Mouse (Mus musculus) layer of hippocampus, adult 18-20 months (tissue): Measurements from ENCODE around the gene Gga3. TPM values are rescaled to one million over a fixed set of nuclear protein-coding genes. Genes with fewer than 3 reads are reported as not detected.

Experiments
- DNase-seq, 2 experiments: peaks; one replicate each; pipeline ENCODE4 v3.0.0; 2022; ENCODE audit warnings: low spot score in 2 of 2
- total RNA-seq, 2 experiments: library from RNA; stranded (reverse); gene quantifications; 2 replicates each; pipeline ENCODE4 v1.2.3; 2021

Gene Gga3
- total RNA-seq, 2 experiments from 2014 or later = 68.6 to 73.5 TPM

- DNase-seq = peak; percentile 92 to 98
Observed at GRCm38 (mm10) chr11:115564064-115564809, 39.6 kb downstream of the Gga3 start, which contains the start of gene Nup85. Gene Nup85 (plus strand): TSS chr11:115564434.

DNA sequence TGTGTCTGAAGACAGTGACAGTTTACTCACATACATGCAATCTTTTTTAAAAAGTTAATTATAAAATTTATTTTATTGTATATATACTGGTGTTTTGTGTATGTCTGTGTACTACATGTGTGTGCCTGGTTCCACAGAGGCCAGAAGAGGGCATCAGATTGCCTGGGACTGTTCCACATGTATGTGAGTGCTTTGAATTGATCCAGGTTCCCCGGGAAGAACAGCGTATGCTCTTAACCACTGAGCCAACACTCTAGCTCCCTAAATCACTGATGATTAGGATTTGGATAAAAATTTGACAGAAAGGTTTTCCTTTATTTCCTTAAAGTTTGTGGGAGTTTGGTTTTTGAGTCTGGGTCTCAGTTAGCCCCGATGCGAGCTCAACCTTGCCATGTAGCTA is 40.4 kb downstream of the Gga3 start:
- DNase-seq = no peak

GRCm38 (mm10) chr11:115555717-115556116 is 48.1 kb downstream of the Gga3 start:
- DNase-seq = no peak

- no peak for DNase-seq
Observed at GRCm38 (mm10) chr11:115552783-115553182, 51.1 kb downstream of the Gga3 start.

- DNase-seq = no peak
Observed at GRCm38 (mm10) chr11:115543571-115543970, 60.3 kb downstream of the Gga3 start.

DNA sequence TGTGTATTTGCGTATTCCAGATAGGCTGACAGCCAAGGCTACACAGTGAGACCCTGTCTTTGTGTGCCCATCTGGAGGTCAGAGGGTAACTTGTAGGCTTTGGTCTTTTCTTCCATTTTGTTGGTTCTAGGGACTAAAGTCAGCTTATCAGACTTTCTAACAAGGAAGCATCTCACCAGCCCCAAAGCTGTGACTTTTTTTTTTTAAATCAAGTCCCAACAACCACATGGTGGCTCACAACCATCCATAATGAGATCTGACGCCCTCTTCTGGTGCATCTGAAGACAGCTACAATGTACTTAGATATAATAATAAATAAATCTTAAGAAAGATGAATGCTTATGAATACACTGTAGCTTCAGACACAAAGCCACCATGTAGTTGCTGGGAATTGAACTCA is 65.8 kb downstream of the Gga3 start:
- DNase-seq = no peak

DNA sequence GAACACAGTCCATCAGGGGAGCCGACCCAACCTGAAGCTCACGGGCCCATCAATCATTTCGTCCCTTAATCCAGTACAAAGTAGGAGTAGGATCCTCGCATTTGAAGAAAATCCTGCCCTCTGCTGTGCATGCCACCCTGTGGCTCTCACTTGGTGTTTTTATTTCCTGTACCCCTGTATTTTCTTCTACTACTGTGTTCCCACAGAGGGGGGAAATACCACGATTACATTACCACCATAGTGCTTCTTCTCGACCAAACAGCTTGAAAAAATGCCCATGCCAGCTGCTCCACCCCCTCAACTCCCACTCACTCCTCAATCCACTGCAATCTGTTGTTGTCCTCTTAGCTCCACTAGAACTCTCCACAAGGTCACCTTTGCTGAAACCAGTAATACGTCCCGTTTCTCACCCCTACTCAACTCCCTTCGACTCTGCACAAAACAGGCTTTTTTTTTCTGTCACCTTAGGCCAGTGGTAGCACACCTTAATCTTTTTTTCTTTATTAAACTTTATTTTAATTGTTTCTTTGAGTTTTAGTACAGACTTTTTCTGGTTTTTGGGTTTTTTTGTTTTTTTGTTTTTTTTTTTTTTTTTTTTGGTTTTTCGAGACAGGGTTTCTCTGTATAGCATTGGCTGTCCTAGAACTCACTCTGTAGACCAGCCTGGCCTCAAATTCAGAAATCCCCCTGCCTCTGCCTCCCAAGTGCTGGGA is 66.8 kb downstream of the Gga3 start:
- peak; percentile 46 to 74 for DNase-seq

DNA sequence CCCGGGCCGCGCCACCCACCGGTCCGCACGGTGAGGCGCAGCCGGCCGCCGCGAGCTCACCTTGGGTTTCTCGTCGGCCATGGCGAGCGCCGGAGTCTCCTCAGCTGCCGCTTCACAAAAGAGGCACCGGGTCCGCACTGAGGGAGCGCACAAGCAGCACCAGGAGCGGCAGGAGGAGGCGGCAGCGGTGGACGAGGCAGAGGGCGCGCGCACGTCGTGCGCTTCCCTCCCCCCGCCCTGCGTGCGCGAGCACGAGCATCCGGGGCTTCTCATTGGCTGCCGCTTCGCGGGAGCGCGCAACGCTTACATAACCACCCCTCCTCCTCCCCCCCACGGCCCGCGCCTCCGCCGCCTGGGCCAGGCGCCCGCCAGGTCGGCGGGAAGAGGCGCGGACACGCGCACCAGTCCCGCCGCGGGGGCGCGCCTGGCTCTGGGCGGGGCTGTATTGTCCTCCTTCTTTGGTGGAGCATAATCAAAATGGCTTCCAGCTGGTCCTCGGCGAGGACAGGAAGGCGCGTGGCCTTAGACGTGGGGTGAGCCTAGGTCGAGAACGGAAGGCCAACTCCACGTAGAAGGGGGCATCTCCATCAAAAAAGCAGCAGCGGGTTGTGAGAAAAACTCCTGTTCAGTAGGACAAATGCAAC is 67.7 kb downstream of the Gga3 start, which contains the start of gene Sumo2:
Sumo2 (minus strand) TSS at position 239 of the 644 bp plus-strand sequence.
- peak; percentile 92 to 99 for DNase-seq

GRCm38 (mm10) chr11:115535401-115536037 is 68.3 kb downstream of the Gga3 start:
- DNase-seq = peak; percentile 32 to 58

DNA sequence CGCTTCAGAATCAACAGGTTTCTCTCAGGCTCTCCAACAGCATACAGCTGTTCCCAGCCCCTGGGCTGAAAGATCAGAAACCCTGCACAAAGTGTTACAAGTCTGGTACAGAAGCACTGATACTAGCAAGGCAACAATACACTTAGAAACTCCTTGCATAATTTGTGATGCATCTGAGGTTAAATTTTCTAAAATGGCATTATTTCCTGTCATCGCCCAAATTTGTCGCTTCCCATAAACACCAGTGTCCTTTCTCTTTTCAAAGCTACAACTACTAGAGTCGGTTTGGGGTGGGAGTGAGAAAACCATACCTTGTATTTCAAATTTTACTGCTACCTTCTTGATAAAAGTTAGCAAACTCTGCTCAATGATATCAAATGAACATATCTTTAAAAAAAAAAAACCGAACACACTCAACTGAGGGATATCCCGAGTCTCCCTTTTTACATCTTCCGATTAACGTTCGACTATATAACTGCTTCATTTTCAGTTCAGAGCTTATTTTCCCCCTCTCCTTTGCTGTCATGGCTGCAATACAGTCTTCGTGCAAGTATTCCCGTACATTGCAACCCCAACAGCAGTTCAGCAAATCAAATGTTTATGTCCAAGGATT is 69.0 kb downstream of the Gga3 start:
- no peak for DNase-seq

Other genes with a start within 250 kb of the Gga3 start
- gene Hid1, start 236.3 kb downstream of the Gga3 start, total RNA-seq = 100 to 1,000 TPM; 110 to 115 TPM
- 10 to 100 TPM; 29.7 to 30.6 TPM for gene Cdr2l, start 222.1 kb downstream of the Gga3 start, total RNA-seq
- gene Mrpl58, start 200.3 kb downstream of the Gga3 start, total RNA-seq = 100 to 1,000 TPM in 1 of 2 experiments, 10 to 100 TPM in 1; 97.7 to 102 TPM
- gene Atp5h, start 184.1 kb downstream of the Gga3 start, total RNA-seq = 100 to 1,000 TPM; 468 to 483 TPM
- 10 to 100 TPM; 81.5 to 82.2 TPM for gene Kctd2, start 183.9 kb downstream of the Gga3 start, total RNA-seq
- gene Trim80, start 163.5 kb downstream of the Gga3 start, total RNA-seq = not detected
- gene Slc16a5, start 141.6 kb downstream of the Gga3 start, total RNA-seq = not detected
- gene Armc7, start 128.4 kb downstream of the Gga3 start, total RNA-seq = 10 to 100 TPM; 11.4 to 13.8 TPM
- 10 to 100 TPM; 66.5 to 66.8 TPM for gene Nt5c, start 112.2 kb downstream of the Gga3 start, total RNA-seq
- 100 to 1,000 TPM; 136 to 139 TPM for gene Jpt1, start 89.7 kb downstream of the Gga3 start, total RNA-seq
- gene Sumo2, start 67.8 kb downstream of the Gga3 start, total RNA-seq = 100 to 1,000 TPM; 307 to 316 TPM
- gene Nup85, start 39.6 kb downstream of the Gga3 start, total RNA-seq = 10 to 100 TPM; 46.8 to 48.6 TPM
- gene Mrps7, start 126 bp downstream of the Gga3 start, total RNA-seq = 10 to 100 TPM; 49.0 to 50.1 TPM
- 10 to 100 TPM; 18.9 to 19.4 TPM for gene Mif4gd, start 8.9 kb upstream of the Gga3 start, total RNA-seq
- gene Slc25a19, start 24.2 kb upstream of the Gga3 start, total RNA-seq = 10 to 100 TPM; 59.2 to 61.9 TPM
- gene Grb2, start 104.5 kb upstream of the Gga3 start, total RNA-seq = 100 to 1,000 TPM; 184 to 203 TPM
- 10 to 100 TPM; 50.9 to 56.1 TPM for gene Tmem94, start 161.4 kb upstream of the Gga3 start, total RNA-seq
- gene Caskin2, start 209.6 kb upstream of the Gga3 start, total RNA-seq = 10 to 100 TPM; 19.4 to 19.9 TPM
- gene Tsen54, start 210.7 kb upstream of the Gga3 start, total RNA-seq = 10 to 100 TPM; 11.1 to 11.4 TPM
- gene Llgl2, start 220.0 kb upstream of the Gga3 start, total RNA-seq = 1 to 10 TPM; 2.5 to 3.0 TPM